Mouse (Mus musculus) brain, embryonic 14.5 days (tissue): ENCODE results near the gene Mpp2.

Experiments used
- CTCF ChIP-seq: fragments of 200-500 bp; IDR thresholded peaks from 2 replicates; pipeline ENCODE4 v1.5.1; 2012; ENCODE audit warnings: inconsistent platforms, mild to moderate bottlenecking, moderate library complexity, borderline replicate concordance; ENCODE audit not compliant: insufficient read depth, insufficient read length; ENCODE audit errors: extremely low read depth
- POLR2A ChIP-seq: fragments of 200-500 bp; IDR thresholded peaks from 2 replicates; pipeline ENCODE4 v1.6.1; 2012; ENCODE audit warnings: mild to moderate bottlenecking, inconsistent platforms, borderline replicate concordance; ENCODE audit not compliant: poor library complexity, insufficient read depth, insufficient read length, severe bottlenecking; ENCODE audit errors: extremely low read depth

GRCm38 (mm10) chr11:102042971-102043370 is 45.3 kb downstream of the Mpp2 start:
- TF ChIP-seq CTCF: no peak
- no peak for TF ChIP-seq POLR2A
